Mouse (Mus musculus): ENCODE measurements around the gene A030003K21Rik.
"Not testable (repeated sequence)": the region's sequence is repeated elsewhere in the genome, so short reads cannot be mapped to it uniquely, and the experiment has no call there.

A030003K21Rik gene

GRCm38 (mm10) chr1:82930558-82930957 is 12.6 kb downstream of the A030003K21Rik start:
- in situ Hi-C loops (cut with MboI; ENCODE audit: low pct_unique_long_range_greater_than_20kb in 1 of 2, low sequenced_read_pairs in 2 of 2, unreplicated experiment in 1 of 2), result not testable (repeated sequence)

- in situ Hi-C loops (cut with MboI; ENCODE audit: low pct_unique_long_range_greater_than_20kb in 1 of 2, low sequenced_read_pairs in 2 of 2, unreplicated experiment in 1 of 2), result no loop called here
Observed at GRCm38 (mm10) chr1:82924650-82925049, 18.5 kb downstream of the A030003K21Rik start, which contains the start of gene A030014E15Rik. TSS of gene A030014E15Rik (plus strand) at chr1:82924917.

- in situ Hi-C loops (cut with MboI; ENCODE audit: low pct_unique_long_range_greater_than_20kb in 1 of 2, low sequenced_read_pairs in 2 of 2, unreplicated experiment in 1 of 2), result not testable (repeated sequence)
Observed at GRCm38 (mm10) chr1:82913434-82913833, 29.8 kb downstream of the A030003K21Rik start.

GRCm38 (mm10) chr1:82913025-82913424 is 30.2 kb downstream of the A030003K21Rik start, which contains the start of gene A030005L19Rik:
TSS of gene A030005L19Rik (plus strand) at chr1:82913325.
- in situ Hi-C loops (cut with MboI; ENCODE audit: low pct_unique_long_range_greater_than_20kb in 1 of 2, low sequenced_read_pairs in 2 of 2, unreplicated experiment in 1 of 2), result no loop called here

- in situ Hi-C loops (cut with MboI; ENCODE audit: low pct_unique_long_range_greater_than_20kb in 1 of 2, low sequenced_read_pairs in 2 of 2, unreplicated experiment in 1 of 2), result no loop called here
Observed at GRCm38 (mm10) chr1:82905886-82906285, 37.3 kb downstream of the A030003K21Rik start.

- in situ Hi-C loops (cut with MboI; ENCODE audit: low pct_unique_long_range_greater_than_20kb in 1 of 2, low sequenced_read_pairs in 2 of 2, unreplicated experiment in 1 of 2), result no loop called here
Observed at GRCm38 (mm10) chr1:82901201-82901600, 42.0 kb downstream of the A030003K21Rik start.

GRCm38 (mm10) chr1:82900567-82900966 is 42.6 kb downstream of the A030003K21Rik start:
- in situ Hi-C loops (cut with MboI; ENCODE audit: low pct_unique_long_range_greater_than_20kb in 1 of 2, low sequenced_read_pairs in 2 of 2, unreplicated experiment in 1 of 2), result no loop called here

- in situ Hi-C loops (cut with MboI; ENCODE audit: low pct_unique_long_range_greater_than_20kb in 1 of 2, low sequenced_read_pairs in 2 of 2, unreplicated experiment in 1 of 2), result no loop called here
Observed at GRCm38 (mm10) chr1:82893269-82893668, 49.9 kb downstream of the A030003K21Rik start.
